Mouse (Mus musculus) left cerebral cortex, adult 11 months (tissue): ENCODE results near the gene 4930596D02Rik.

Experiments used
- DNase-seq: peaks from one replicate; pipeline ENCODE4 v3.0.0; 2022; ENCODE audit warnings: low spot score

The 4930596D02Rik gene

GRCm38 (mm10) chr14:35811878-35812277, at the start of gene 4930596D02Rik:
TSS of gene 4930596D02Rik (minus strand) at chr14:35811978.
- DNase-seq = no peak

GRCm38 (mm10) chr14:35853254-35853653, 41.5 kb upstream of the 4930596D02Rik start:
- DNase-seq = no peak

- DNase-seq = no peak
Observed at GRCm38 (mm10) chr14:35845271-35845670, 33.5 kb upstream of the 4930596D02Rik start.

GRCm38 (mm10) chr14:35842111-35842721, 30.4 kb upstream of the 4930596D02Rik start:
- DNase-seq = no peak

GRCm38 (mm10) chr14:35792656-35793213, 19.0 kb downstream of the 4930596D02Rik start:
- DNase-seq = no peak

GRCm38 (mm10) chr14:35780033-35780432, 31.7 kb downstream of the 4930596D02Rik start:
- DNase-seq = no peak

GRCm38 (mm10) chr14:35773306-35773705, 38.5 kb downstream of the 4930596D02Rik start:
- no peak for DNase-seq
